Mouse (Mus musculus) frontal cortex, postnatal 25 days (tissue): ENCODE results near the gene Angptl2.

Experiments
- DNase-seq, 2 experiments: peaks; one replicate each; pipeline ENCODE4 v3.0.0; 2022; ENCODE audit warnings: low spot score in 2 of 2

Gene Angptl2

GRCm38 (mm10) chr2:33270569-33270968 lies 54.7 kb downstream of the Angptl2 start:
- no peak for DNase-seq

- no peak for DNase-seq
Measured at GRCm38 (mm10) chr2:33271511-33271910, 55.6 kb downstream of the Angptl2 start.

- DNase-seq, result no peak
Measured at GRCm38 (mm10) chr2:33272665-33273439, 57.0 kb downstream of the Angptl2 start.

DNA sequence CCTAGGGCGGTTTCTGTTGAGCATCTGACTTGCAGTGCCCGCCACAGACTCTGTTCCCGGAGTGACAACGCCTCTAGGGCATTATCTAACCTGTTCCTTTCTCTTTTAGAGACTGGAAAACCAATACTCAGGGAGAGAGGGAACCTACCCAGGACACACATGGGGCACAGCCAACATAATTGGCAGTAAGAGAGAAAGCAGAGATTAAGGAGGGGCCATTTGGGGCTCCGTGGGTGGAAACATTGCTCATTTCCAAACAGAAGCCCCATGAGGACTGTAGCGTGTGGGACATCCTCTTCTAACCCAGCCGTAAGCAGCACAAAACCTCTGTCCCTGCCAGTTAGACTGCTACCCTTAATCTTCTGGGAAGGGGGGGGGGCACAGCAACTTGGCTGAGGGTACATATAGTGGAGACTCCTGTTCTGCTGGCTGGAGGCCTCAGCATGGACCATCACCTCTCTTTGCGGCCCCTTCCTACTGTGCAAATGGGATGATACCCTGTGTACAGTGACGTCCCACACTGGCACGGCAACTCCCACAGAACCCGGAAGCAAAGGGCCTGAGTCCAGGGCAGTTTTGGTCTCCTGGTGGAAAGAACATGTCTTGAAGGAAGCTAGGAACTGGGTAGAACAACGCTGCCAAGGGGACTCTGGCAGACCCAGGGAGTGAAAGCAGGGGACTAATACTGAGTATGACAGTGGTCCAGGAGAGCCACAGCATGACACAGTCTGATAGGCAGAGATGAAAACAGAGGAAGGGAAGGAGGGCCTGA lies 59.0 kb downstream of the Angptl2 start:
- no peak for DNase-seq

- DNase-seq, result no peak
Measured at GRCm38 (mm10) chr2:33279758-33280157, 63.9 kb downstream of the Angptl2 start.

DNA sequence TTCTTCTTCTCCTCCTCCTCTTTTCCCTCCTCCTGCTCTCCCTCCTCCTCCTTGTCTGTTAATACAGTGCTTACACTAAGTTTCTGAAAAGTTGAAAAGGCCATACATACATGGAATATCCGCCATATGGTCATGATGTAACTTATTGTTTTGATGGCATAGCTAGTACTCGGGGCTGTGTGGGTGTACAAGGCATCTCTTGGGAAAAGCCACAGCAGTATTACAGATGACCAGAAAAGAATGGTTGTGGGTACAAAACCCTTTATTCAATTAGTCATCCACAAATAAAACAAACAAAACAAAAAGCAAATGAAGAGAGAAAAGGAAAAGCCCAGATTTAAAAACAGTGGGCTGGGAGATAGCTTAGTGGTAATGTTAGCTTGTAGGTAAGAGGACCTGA lies 64.7 kb downstream of the Angptl2 start:
- no peak for DNase-seq

- DNase-seq, result no peak
Measured at GRCm38 (mm10) chr2:33281807-33282206, 65.9 kb downstream of the Angptl2 start.

GRCm38 (mm10) chr2:33282877-33283276 lies 67.0 kb downstream of the Angptl2 start:
- no peak for DNase-seq

DNA sequence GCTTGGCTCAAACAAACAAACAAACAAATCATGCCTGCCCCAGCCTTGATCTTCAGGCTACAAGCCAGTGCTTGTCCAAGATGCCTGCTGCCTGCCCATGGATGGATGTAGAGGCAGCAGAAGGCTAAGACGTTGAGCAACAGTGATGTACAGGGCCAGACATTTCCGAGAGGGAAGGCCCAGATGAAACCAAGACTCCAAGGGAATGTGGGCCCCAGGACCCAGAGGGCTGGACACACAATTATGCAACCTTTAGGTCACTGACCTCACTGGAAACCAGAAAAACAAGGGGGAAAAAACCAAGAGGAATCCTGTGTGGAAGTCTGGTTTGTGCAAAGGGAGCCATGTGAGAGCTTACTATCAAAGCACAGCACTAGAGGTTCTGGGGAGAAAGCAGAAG lies 67.8 kb downstream of the Angptl2 start:
- DNase-seq, result no peak

DNA sequence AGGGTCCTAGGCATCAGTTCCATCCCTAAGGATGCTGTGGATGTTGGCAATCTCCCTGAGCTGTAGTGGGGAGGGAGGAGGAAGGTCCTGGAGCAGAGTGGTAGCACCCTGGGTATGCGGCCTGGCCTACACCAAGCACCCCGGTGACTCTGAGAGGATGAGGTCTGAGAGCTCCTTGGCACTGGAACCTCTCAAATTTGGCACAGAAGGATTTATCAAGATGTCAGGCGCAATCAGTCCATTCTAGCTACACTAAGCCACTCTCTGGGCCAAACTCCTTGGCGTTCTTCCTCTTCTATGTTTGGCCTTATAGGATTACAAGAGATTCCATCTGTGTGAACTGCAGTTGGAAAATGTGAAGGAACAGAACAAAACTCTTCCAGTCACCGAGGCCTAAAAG lies 73.0 kb downstream of the Angptl2 start:
- no peak for DNase-seq

GRCm38 (mm10) chr2:33290491-33290890 lies 74.6 kb downstream of the Angptl2 start:
- DNase-seq, result no peak

DNA sequence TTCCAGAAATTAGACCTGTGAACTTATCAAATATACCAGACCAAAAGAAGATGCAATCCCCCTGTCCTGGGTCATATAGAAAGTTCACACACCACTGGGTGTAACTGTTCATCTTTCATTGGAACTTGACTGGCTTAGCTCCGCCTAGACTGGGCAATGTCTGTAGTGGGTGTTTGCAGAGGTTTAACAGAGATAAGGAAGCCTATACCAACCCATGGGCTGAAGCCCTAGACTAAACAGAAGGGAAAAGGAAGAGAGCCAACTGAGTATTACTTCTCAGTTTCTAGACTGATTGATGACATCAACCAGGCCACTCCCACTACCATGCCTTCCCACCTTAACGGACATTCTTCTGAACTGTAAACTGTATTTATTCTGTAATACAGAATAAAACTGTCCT lies 76.2 kb downstream of the Angptl2 start:
- DNase-seq, result no peak

- no peak for DNase-seq
Measured at GRCm38 (mm10) chr2:33295115-33295514, 79.2 kb downstream of the Angptl2 start.
